Mouse (Mus musculus): Measurements from ENCODE around the gene Bglap3. TPM values are rescaled to one million over a fixed set of nuclear protein-coding genes. Genes with fewer than 3 reads are reported as not detected.
A peak's percentile ranks its signal among the peaks of the same experiment; 100 is the strongest.

Gene Bglap3
- total and polyA plus RNA-seq, 3 experiments, result not detected

DNA sequence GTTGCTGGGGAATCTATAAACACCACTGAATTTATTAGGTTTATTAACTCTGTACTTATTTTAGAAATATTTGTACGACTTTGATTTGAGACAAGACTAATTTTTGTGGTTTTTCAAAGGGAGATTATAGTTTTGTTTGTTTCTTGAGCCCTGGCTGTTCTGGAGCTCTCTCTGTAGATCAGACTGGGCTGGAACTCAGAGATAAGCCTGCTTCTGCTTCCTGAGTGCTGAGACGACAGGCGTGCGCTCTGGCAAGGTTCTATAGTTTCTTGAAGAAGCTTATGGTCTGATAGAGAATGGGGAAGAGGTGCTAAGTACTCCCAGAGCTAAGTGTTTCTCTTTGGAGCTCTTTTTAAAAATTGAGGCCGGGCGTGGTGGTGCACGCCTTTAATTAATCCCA lies 34.2 kb downstream of the Bglap3 start (continued):
- TF ChIP-seq HCFC1 (IDR thresholded peaks at IDR 0.05; ENCODE audit: low read depth, low read length) (peak; percentile 66; the same call in 1 of the 2 replicates), CHD2 (IDR thresholded peaks at IDR 0.05; ENCODE audit: low read length) (no peak; the same call in 1 of the 2 replicates)

DNA sequence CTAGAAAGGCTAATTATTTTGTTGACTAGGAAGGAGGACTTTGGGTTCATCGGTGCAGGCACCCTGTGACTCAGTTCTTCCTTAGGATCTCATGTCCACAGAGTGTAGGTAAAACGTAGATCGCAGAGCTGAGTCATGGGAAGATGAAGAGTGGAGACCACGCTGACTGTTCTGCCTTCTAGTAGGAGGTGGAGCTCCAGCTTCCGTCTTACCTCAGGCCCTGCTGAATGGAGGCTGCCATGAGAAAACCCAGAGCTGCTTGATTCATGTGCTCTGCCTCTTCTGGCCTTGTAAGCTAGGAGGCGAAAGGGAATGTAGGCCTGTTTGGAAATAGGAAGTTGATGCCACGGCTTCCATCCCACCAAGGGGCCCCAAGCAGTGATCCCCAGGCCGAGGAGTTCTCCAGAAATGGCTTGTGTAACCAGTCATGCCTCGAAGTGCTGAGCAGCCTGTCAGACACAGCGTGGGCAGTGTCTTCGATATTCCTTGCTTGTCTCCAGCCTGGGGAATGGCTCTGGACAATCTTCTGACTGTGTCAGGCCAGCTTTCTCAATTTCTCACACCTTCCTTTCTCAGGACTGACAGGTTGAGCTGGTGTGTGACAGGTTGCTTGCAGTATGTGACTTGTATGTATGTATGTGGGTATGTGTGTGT lies 35.0 kb downstream of the Bglap3 start:
- Histone ChIP-seq H3K27me3 (ENCODE audit: control insufficient read depth in 1 of 2, insufficient read depth in 2 of 2, low read length in 2 of 2) (no peaks in the 10 kb centered on the region), H3K27ac (ENCODE audit: control insufficient read depth, low read depth, low read length) (no peak overlapping the region), H3K9me3 (replicated peaks; ENCODE audit: insufficient read depth, low read length) (no peaks in the 10 kb centered on the region), H3K4me3 (ENCODE audit: control insufficient read depth in 1 of 2, insufficient read depth in 1 of 2, low read depth in 2 of 2, low read length in 2 of 2) (no peak overlapping the region), H3K9ac (ENCODE audit: control insufficient read depth, low read depth, low read length, poor library complexity, severe bottlenecking) (no peak overlapping the region), H3K79me2 (ENCODE audit: control insufficient read depth, insufficient read depth, low read length, poor library complexity) (peaks cover 33% of the 10 kb centered on the region), H3K36me3 (ENCODE audit: control insufficient read depth in 1 of 2, insufficient read depth in 2 of 2, low read length in 2 of 2) (peaks cover 8 to 29% of the 10 kb centered on the region in 2 experiments), H3K4me1 (ENCODE audit: control insufficient read depth in 1 of 2, insufficient read depth in 2 of 2, low read length in 2 of 2) (peaks cover 3 to 27% of the 10 kb centered on the region in 2 experiments; a peak in 3 of 4 replicates)
- peak; percentile 52 for DNase-seq (ENCODE audit: low read depth, low spot score)
- TF ChIP-seq ZMIZ1 (IDR thresholded peaks at IDR 0.05; ENCODE audit: low read depth, low read length), result no peak
- TF ChIP-seq ELF1 (IDR thresholded peaks at IDR 0.05; ENCODE audit: low read depth, low read length), result no peak
- no peak for TF ChIP-seq POLR2AphosphoS5 (IDR thresholded peaks at IDR 0.05; ENCODE audit: borderline replicate concordance, low read depth, low read length)
- no peak for TF ChIP-seq USF2 (IDR thresholded peaks at IDR 0.05; ENCODE audit: borderline replicate concordance in 1 of 2, insufficient read depth in 1 of 2, low read depth in 1 of 2, low read length in 2 of 2)
- TF ChIP-seq SMC3 (IDR thresholded peaks at IDR 0.05; ENCODE audit: low read depth, low read length), result no peak
- TF ChIP-seq RCOR1 (IDR thresholded peaks at IDR 0.05; ENCODE audit: low read depth, low read length), result no peak
- TF ChIP-seq BHLHE40 (IDR thresholded peaks at IDR 0.05; ENCODE audit: borderline replicate concordance, low read depth, low read length), result no peak
- no peak for TF ChIP-seq SIN3A (IDR thresholded peaks at IDR 0.05; ENCODE audit: low read length)
- TF ChIP-seq POLR2AphosphoS2 (IDR thresholded peaks at IDR 0.05; ENCODE audit: low read length), result no peak
- TF ChIP-seq TCF12 (IDR thresholded peaks at IDR 0.05; ENCODE audit: low read depth, low read length), result no peak
- TF ChIP-seq TAL1 (IDR thresholded peaks at IDR 0.05; ENCODE audit: low read length), result no peak
- TF ChIP-seq E2F4 (IDR thresholded peaks at IDR 0.05; ENCODE audit: borderline replicate concordance, low read depth, low read length), result no peak

DNA sequence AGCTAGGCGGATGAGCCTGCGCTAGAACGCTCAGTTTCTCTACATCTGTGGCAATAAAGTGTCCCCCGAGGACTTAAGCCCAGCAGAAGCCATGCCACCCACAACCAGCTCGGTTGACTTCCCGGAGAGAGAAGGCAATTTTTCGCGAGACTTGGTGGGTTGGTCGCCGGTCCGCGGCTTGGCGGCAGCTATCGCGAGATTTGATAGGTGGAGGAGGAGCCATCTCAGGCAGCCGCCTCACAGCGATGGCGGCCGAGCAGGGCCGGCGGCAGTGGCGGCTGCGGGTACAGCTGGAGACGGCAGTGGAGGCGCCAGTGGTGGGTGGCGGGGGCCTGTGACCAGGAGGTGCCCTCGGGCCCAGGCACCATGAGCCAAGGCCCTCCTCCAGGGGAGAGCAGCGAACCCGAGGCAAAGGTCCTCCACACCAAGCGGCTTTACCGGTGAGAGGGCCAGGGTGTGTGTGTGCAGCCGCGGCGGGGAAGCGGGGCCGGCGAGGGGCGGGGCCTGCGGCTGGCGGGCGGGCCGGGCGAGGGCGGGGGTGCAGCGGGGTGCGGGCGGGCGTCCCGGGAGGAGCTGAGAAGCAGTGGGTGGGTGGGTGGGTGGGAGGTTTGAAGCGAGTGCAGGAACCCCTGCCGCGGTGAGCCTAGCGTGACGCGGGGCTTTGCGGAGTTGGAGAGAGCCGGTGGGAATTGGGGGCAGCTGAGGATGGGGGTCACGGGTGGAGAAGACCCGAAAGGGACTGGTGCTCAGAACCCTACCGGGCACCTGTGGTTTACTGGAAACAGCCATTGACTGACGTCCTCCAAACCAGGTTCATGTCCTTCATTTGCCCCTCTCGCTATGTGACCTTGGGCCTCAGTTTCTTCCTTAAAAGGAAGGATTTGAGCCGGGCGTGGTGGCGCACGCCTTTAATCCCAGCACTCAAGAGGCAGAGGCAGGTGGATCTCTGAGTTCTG lies 36.2 kb downstream of the Bglap3 start, which contains the start of the genes Tmem79 and Smg5:
Gene Tmem79, minus strand, starts transcription at position 91 of the 956 bp plus-strand sequence.
Gene Smg5, plus strand, starts transcription at position 203 of the 956 bp plus-strand sequence.
- Histone ChIP-seq H3K79me2 (ENCODE audit: control insufficient read depth, insufficient read depth, low read length, poor library complexity) (peaks cover 33% of the 10 kb centered on the region), H3K9ac (ENCODE audit: control insufficient read depth, low read depth, low read length, poor library complexity, severe bottlenecking) (peak within 1 kb of the TSS; percentile 89), H3K4me1 (ENCODE audit: control insufficient read depth in 1 of 2, insufficient read depth in 2 of 2, low read length in 2 of 2) (peaks cover 3 to 27% of the 10 kb centered on the region in 2 experiments; a peak in 3 of 4 replicates), H3K27me3 (ENCODE audit: control insufficient read depth in 1 of 2, insufficient read depth in 2 of 2, low read length in 2 of 2) (no peaks in the 10 kb centered on the region), H3K4me3 (ENCODE audit: control insufficient read depth in 1 of 2, insufficient read depth in 1 of 2, low read depth in 2 of 2, low read length in 2 of 2) (peak within 1 kb of the TSS; percentile 70 to 81), H3K9me3 (replicated peaks; ENCODE audit: insufficient read depth, low read length) (no peaks in the 10 kb centered on the region), H3K27ac (ENCODE audit: control insufficient read depth, low read depth, low read length) (peak within 1 kb of the TSS; percentile 93), H3K36me3 (ENCODE audit: control insufficient read depth in 1 of 2, insufficient read depth in 2 of 2, low read length in 2 of 2) (peaks cover 0 to 28% of the 10 kb centered on the region in 2 experiments; a peak in 2 of 4 replicates)
- DNase-seq (ENCODE audit: low read depth, low spot score), result peak; percentile 99
- peak; percentile 100 for TF ChIP-seq NELFE (IDR thresholded peaks at IDR 0.05; ENCODE audit: low read depth, low read length)
- TF ChIP-seq ZMIZ1 (IDR thresholded peaks at IDR 0.05; ENCODE audit: low read depth, low read length), result peak; percentile 99
- peak; percentile 96 for TF ChIP-seq TBP (IDR thresholded peaks at IDR 0.05; ENCODE audit: low read depth, low read length)
- peak; percentile 88 for TF ChIP-seq HCFC1 (IDR thresholded peaks at IDR 0.05; ENCODE audit: low read depth, low read length)
- TF ChIP-seq CHD2 (IDR thresholded peaks at IDR 0.05; ENCODE audit: low read length), result peak; percentile 98
- TF ChIP-seq POLR2AphosphoS2 (IDR thresholded peaks at IDR 0.05; ENCODE audit: low read length), result peak; percentile 100
- no peak for TF ChIP-seq ZC3H11A (IDR thresholded peaks at IDR 0.05; ENCODE audit: low read depth, low read length)
- TF ChIP-seq TCF12 (IDR thresholded peaks at IDR 0.05; ENCODE audit: low read depth, low read length), result peak; percentile 84
- TF ChIP-seq EP300 (IDR thresholded peaks at IDR 0.05; ENCODE audit: low read depth in 1 of 2, low read length in 2 of 2), result peak in 1 of 2 experiments; percentile 20; a peak in 1 of 4 replicates
- TF ChIP-seq E2F4 (IDR thresholded peaks at IDR 0.05; ENCODE audit: borderline replicate concordance, low read depth, low read length), result no peak
- TF ChIP-seq RAD21 (IDR thresholded peaks at IDR 0.05; ENCODE audit: low read depth, low read length), result no peak
- TF ChIP-seq ELF1 (IDR thresholded peaks at IDR 0.05; ENCODE audit: low read depth, low read length), result peak; percentile 74
- TF ChIP-seq TAL1 (IDR thresholded peaks at IDR 0.05; ENCODE audit: low read length), result no peak
- TF ChIP-seq USF1 (IDR thresholded peaks at IDR 0.05; ENCODE audit: low read depth, low read length), result 0 out of 2 replicates have a peak, but pooled peaks have one; percentile 15
- TF ChIP-seq RCOR1 (IDR thresholded peaks at IDR 0.05; ENCODE audit: low read depth, low read length), result 0 out of 2 replicates have a peak, but pooled peaks have one; percentile 6
- peak; percentile 96 for TF ChIP-seq MXI1 (IDR thresholded peaks at IDR 0.05; ENCODE audit: low read depth, low read length)
- peak; percentile 92 for TF ChIP-seq SIN3A (IDR thresholded peaks at IDR 0.05; ENCODE audit: low read length)
- TF ChIP-seq POLR2A (IDR thresholded peaks at IDR 0.05; ENCODE audit: control insufficient read depth in 1 of 2, insufficient read depth in 1 of 2, low read depth in 1 of 2, low read length in 2 of 2, poor library complexity in 1 of 2), result peak; percentile 100
- TF ChIP-seq NRF1 (IDR thresholded peaks at IDR 0.05; ENCODE audit: insufficient read depth, low read depth, low read length, poor library complexity, severe bottlenecking), result no peak
